Comparison of ENCODE assay signal across 8 mouse cellular contexts in the genomic region with DNA sequence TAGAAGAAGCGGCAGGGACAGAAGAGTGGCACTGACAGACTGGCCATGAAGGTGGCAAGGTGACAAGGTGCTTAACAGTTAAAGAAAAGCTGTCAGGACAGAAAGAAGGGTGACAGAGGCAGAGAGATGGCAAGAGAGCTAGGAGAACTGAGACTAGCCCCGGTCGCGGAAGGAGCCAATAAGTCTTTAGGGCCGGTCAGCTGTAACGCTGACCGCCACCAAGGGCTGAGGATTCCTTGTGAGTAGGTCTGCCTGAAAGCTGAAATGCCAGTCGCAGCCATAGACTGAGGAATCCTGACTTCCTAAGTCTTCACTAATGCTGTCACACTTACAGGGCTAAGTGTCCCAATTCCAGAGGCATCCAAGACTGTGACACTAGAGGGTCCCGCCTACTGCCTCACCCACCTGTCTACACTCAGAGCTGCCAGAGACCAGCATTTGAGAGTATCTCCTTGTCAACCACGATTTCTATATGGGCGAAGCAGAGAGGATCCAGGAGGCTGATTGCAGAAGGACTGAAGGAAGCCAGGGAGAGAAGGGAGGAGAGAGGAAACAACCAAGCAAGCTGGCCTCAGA. TPM values are rescaled to one million over a fixed set of nuclear protein-coding genes. Genes with fewer than 3 reads are reported as not detected.
DNase-seq lines count a peak whose midpoint lies in the region; ATAC-seq lines count a peak whose summit lies in the region.

No protein-coding gene starts in this region.

- peaks cover 14% of the 10 kb centered on the region for H3K4me1 ChIP-seq in heart, embryonic 12.5 days (replicated peaks)
- peaks cover 31% of the 10 kb centered on the region for H3K4me1 ChIP-seq in megakaryocyte, embryonic 14.5 days
- peaks cover 9% of the 10 kb centered on the region for H3K4me1 ChIP-seq in intestine, embryonic 15.5 days (replicated peaks)
- peaks cover 3% of the 10 kb centered on the region; the same call in 1 of the 2 replicates for H3K4me1 ChIP-seq in neural tube, embryonic 14.5 days (ENCODE audit: control insufficient read depth, insufficient read depth, low read length)

- no peak for DNase-seq in heart, adult 8-10 months (ENCODE audit: low spot score)
- DNase-seq in testis, postnatal 10 days (ENCODE audit: low spot score) = no peak
- DNase-seq in urinary bladder, postnatal 14 days (ENCODE audit: low spot score) = no peak

- H3K4me2 ChIP-seq in heart, embryonic 12.5 days = peak overlapping the region; percentile 49
- peak overlapping the region; percentile 36; the same call in 1 of the 2 replicates for H3K4me2 ChIP-seq in intestine, embryonic 15.5 days (replicated peaks)
- H3K4me2 ChIP-seq in neural tube, embryonic 14.5 days (ENCODE audit: low read depth, low read length) = peak overlapping the region; percentile 19; the same call in 1 of the 2 replicates

- no peak; the same call in 1 of the 2 replicates for ATAC-seq in heart, embryonic 12.5 days (ENCODE audit: insufficient number of reproducible peaks, low FRiP score)
- no peak for ATAC-seq in megakaryocyte, adult 5-6 weeks (ENCODE audit: poor library complexity, severe bottlenecking)
- no peak for ATAC-seq in intestine, embryonic 15.5 days
- ATAC-seq in neural tube, embryonic 14.5 days (ENCODE audit: low read depth) = peak; percentile 12; the same call in 1 of the 2 replicates

- no peak overlapping the region for H3K9ac ChIP-seq in heart, embryonic 12.5 days
- no peak overlapping the region for H3K9ac ChIP-seq in intestine, embryonic 15.5 days
- H3K9ac ChIP-seq in neural tube, embryonic 14.5 days (replicated peaks; ENCODE audit: low read depth, low read length) = no peak overlapping the region

- WGBS in heart, embryonic 12.5 days = 53% methylated on average over 11 of the region's 11 CpGs
- WGBS in intestine, embryonic 15.5 days = 54% methylated on average over 11 of the region's 11 CpGs
- WGBS in neural tube, embryonic 14.5 days = 71% methylated on average over 11 of the region's 11 CpGs

- no peaks in the 10 kb centered on the region for H3K36me3 ChIP-seq in heart, embryonic 12.5 days
- H3K36me3 ChIP-seq in megakaryocyte, embryonic 14.5 days (replicated peaks; ENCODE audit: low read length) = no peaks in the 10 kb centered on the region
- H3K36me3 ChIP-seq in intestine, embryonic 15.5 days = no peaks in the 10 kb centered on the region
- H3K36me3 ChIP-seq in neural tube, embryonic 14.5 days (ENCODE audit: control insufficient read depth, insufficient read depth, low read length) = no peaks in the 10 kb centered on the region

- no peaks in the 10 kb centered on the region for H3K27me3 ChIP-seq in heart, embryonic 12.5 days (replicated peaks)
- H3K27me3 ChIP-seq in megakaryocyte, embryonic 14.5 days (replicated peaks) = peaks cover 34% of the 10 kb centered on the region
- H3K27me3 ChIP-seq in intestine, embryonic 15.5 days (replicated peaks) = no peaks in the 10 kb centered on the region
- H3K27me3 ChIP-seq in neural tube, embryonic 14.5 days (ENCODE audit: control insufficient read depth, insufficient read depth, low read length) = no peaks in the 10 kb centered on the region

- no peak overlapping the region for H3K27ac ChIP-seq in heart, embryonic 12.5 days (ENCODE audit: poor library complexity, severe bottlenecking)
- no peak overlapping the region for H3K27ac ChIP-seq in intestine, embryonic 15.5 days
- no peak overlapping the region for H3K27ac ChIP-seq in neural tube, embryonic 14.5 days (ENCODE audit: low read depth, low read length)

- 0 out of 2 replicates have a peak overlapping the region, but pooled peaks have one; percentile 3 for H3K4me3 ChIP-seq in heart, embryonic 12.5 days
- H3K4me3 ChIP-seq in megakaryocyte, embryonic 14.5 days (replicated peaks) = peak overlapping the region; percentile 77
- no peak overlapping the region for H3K4me3 ChIP-seq in intestine, embryonic 15.5 days (replicated peaks)
- no peak overlapping the region for H3K4me3 ChIP-seq in neural tube, embryonic 14.5 days (ENCODE audit: low read depth, low read length)

- no peaks in the 10 kb centered on the region for H3K9me3 ChIP-seq in heart, embryonic 12.5 days (replicated peaks)
- H3K9me3 ChIP-seq in megakaryocyte, embryonic 14.5 days = no peaks in the 10 kb centered on the region
- H3K9me3 ChIP-seq in intestine, embryonic 15.5 days = no peaks in the 10 kb centered on the region
- H3K9me3 ChIP-seq in neural tube, embryonic 14.5 days (ENCODE audit: control insufficient read depth, low read length) = no peaks in the 10 kb centered on the region

RNA-seq across cellular contexts. Expression of a gene that starts 1.6 kb away (rescaled TPM):
- polyA plus RNA-seq in heart, embryonic 12.5 days (2016; fragmentation: Nextera tagmentation; extraction: Ambion mirVana) = 1.4 and 1.9 TPM in 2 replicates
- total RNA-seq in heart, adult 8-10 months (2022) = 1 to 10 TPM; 2.9 to 3.7 (median 3.4) TPM
- not detected in 2 replicates for polyA plus RNA-seq in megakaryocyte, embryonic 14.5 days (2012; ENCODE audit: insufficient read depth, low replicate concordance)
- total RNA-seq in megakaryocyte, adult 5-6 weeks (2015) = not detected in 2 replicates
- total RNA-seq in megakaryocyte, adult 5-6 weeks (2017) = not detected in 2 replicates
- 14.6 and 15.3 TPM in 2 replicates for polyA plus RNA-seq in intestine, embryonic 15.5 days (2015; fragmentation: Nextera tagmentation; extraction: Ambion mirVana)
- 21.7 and 26.3 TPM in 2 replicates for polyA plus RNA-seq in neural tube, embryonic 14.5 days (2014; fragmentation: Nextera tagmentation; extraction: Ambion mirVana)

RNA-seq across cellular contexts. Expression of a gene that starts 42.6 kb away (rescaled TPM):
- polyA plus RNA-seq in heart, embryonic 12.5 days (2016; fragmentation: Nextera tagmentation; extraction: Ambion mirVana) = 31.4 and 31.6 TPM in 2 replicates
- total RNA-seq in heart, adult 8-10 months (2022) = 10 to 100 TPM; 32.7 to 35.7 (median 34.1) TPM
- polyA plus RNA-seq in megakaryocyte, embryonic 14.5 days (2012; ENCODE audit: insufficient read depth, low replicate concordance) = 2.9 and 4.0 TPM in 2 replicates
- 20.3 and 28.4 TPM in 2 replicates for total RNA-seq in megakaryocyte, adult 5-6 weeks (2015)
- total RNA-seq in megakaryocyte, adult 5-6 weeks (2017) = 9.9 and 16.7 TPM in 2 replicates
- 25.1 and 26.9 TPM in 2 replicates for polyA plus RNA-seq in intestine, embryonic 15.5 days (2015; fragmentation: Nextera tagmentation; extraction: Ambion mirVana)
- 124 and 187 TPM in 2 replicates for polyA plus RNA-seq in neural tube, embryonic 14.5 days (2014; fragmentation: Nextera tagmentation; extraction: Ambion mirVana)

RNA-seq across cellular contexts. Expression of a gene that starts 55.7 kb away (rescaled TPM):
- polyA plus RNA-seq in heart, embryonic 12.5 days (2016; fragmentation: Nextera tagmentation; extraction: Ambion mirVana) = 74.3 and 76.2 TPM in 2 replicates
- 10 to 100 TPM; 69.4 to 78.5 (median 76.5) TPM for total RNA-seq in heart, adult 8-10 months (2022)
- 6.0 TPM in 1 of 2 replicates, not detected in the other for polyA plus RNA-seq in megakaryocyte, embryonic 14.5 days (2012; ENCODE audit: insufficient read depth, low replicate concordance)
- total RNA-seq in megakaryocyte, adult 5-6 weeks (2015) = 49.4 and 54.0 TPM in 2 replicates
- 62.2 and 83.3 TPM in 2 replicates for total RNA-seq in megakaryocyte, adult 5-6 weeks (2017)
- polyA plus RNA-seq in intestine, embryonic 15.5 days (2015; fragmentation: Nextera tagmentation; extraction: Ambion mirVana) = 87.7 and 87.9 TPM in 2 replicates
- 87.5 and 88.7 TPM in 2 replicates for polyA plus RNA-seq in neural tube, embryonic 14.5 days (2014; fragmentation: Nextera tagmentation; extraction: Ambion mirVana)

RNA-seq across cellular contexts. Expression of a gene that starts 56.6 kb away (rescaled TPM):
- polyA plus RNA-seq in heart, embryonic 12.5 days (2016; fragmentation: Nextera tagmentation; extraction: Ambion mirVana) = 122 and 124 TPM in 2 replicates
- 10 to 100 TPM; 60.7 to 63.9 (median 62.5) TPM for total RNA-seq in heart, adult 8-10 months (2022)
- polyA plus RNA-seq in megakaryocyte, embryonic 14.5 days (2012; ENCODE audit: insufficient read depth, low replicate concordance) = 25.4 and 50.0 TPM in 2 replicates
- 102 and 106 TPM in 2 replicates for total RNA-seq in megakaryocyte, adult 5-6 weeks (2015)
- 87.5 and 100 TPM in 2 replicates for total RNA-seq in megakaryocyte, adult 5-6 weeks (2017)
- polyA plus RNA-seq in intestine, embryonic 15.5 days (2015; fragmentation: Nextera tagmentation; extraction: Ambion mirVana) = 105 and 116 TPM in 2 replicates
- polyA plus RNA-seq in neural tube, embryonic 14.5 days (2014; fragmentation: Nextera tagmentation; extraction: Ambion mirVana) = 324 and 339 TPM in 2 replicates

Comparison
In these comparisons a context has a peak if more than half of its experiments do, and no peak if none do; other contexts are left out.
1. H3K4me3 ChIP-seq: peak in heart, embryonic 12.5 days (single experiment) and megakaryocyte, embryonic 14.5 days (single experiment); none in intestine, embryonic 15.5 days (single experiment) and neural tube, embryonic 14.5 days (single experiment).
2. RNA of a gene that starts 55.7 kb away (polyA plus RNA-seq): 87.5 to 88.7 TPM in neural tube, embryonic 14.5 days, 87.7 to 87.9 TPM in intestine, embryonic 15.5 days and 74.3 to 76.2 TPM in heart, embryonic 12.5 days; 6.0 TPM in megakaryocyte, embryonic 14.5 days; every median in the first group is over 10 times any median in the second.
3. Peak in every context shown above with its lines, with median percentiles within 50 percentile points of each other: H3K4me2 ChIP-seq.